Mouse (Mus musculus) adrenal gland, postnatal 14 days (tissue): ENCODE results near the gene Tnfsf9. TPM values are rescaled to one million over a fixed set of nuclear protein-coding genes. Genes with fewer than 3 reads are reported as not detected.

Experiments
- DNase-seq: peaks from one replicate; pipeline ENCODE4 v3.0.0; 2021; ENCODE audit warnings: mixed read lengths
- long read RNA-seq, 2 experiments: library from polyadenylated mRNA; stranded (forward); transcript quantifications; one replicate each; pipeline ENCODE4 v2.0.0; 2021
- total RNA-seq: library from RNA; stranded (reverse); gene quantifications from 2 replicates; pipeline ENCODE4 v1.2.3, GENCODE M21; 2021

Tnfsf9 gene
- 0.44 and 0.68 TPM in 2 replicates for total RNA-seq
- long read RNA-seq, experiment 1 = 0 reads
- long read RNA-seq, experiment 2, partial matches to known transcripts = 0 of 1 reads
- long read RNA-seq, experiment 2, other reads (novel, unspliced or antisense) = 0 of 1 reads

DNA sequence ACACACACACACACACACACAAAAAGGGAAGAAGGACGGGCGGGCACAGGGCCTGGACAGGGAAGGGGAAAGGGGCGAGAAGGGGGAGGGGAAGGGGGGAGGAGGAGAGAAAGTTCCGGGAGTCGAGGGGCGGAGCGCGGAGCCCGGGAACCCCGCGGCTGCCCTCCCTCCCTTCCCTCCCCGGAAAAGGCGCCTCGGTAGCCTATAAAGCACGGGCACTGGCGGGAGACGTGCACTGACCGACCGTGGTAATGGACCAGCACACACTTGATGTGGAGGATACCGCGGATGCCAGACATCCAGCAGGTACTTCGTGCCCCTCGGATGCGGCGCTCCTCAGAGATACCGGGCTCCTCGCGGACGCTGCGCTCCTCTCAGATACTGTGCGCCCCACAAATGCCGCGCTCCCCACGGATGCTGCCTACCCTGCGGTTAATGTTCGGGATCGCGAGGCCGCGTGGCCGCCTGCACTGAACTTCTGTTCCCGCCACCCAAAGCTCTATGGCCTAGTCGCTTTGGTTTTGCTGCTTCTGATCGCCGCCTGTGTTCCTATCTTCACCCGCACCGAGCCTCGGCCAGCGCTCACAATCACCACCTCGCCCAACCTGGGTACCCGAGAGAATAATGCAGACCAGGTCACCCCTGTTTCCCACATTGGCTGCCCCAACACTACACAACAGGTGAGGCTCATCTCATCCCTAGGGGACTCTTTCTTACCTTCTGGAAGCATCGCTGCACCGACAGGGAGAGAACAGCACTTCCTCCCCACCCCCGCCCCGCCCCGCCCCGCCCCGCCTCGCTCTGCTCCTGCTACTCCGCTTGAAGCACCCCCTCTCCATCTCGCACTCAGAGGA is at the start of gene Tnfsf9:
Gene Tnfsf9 (plus strand): TSS at position 145 of the 854 bp plus-strand sequence.
- DNase-seq = peak; percentile 13

DNA sequence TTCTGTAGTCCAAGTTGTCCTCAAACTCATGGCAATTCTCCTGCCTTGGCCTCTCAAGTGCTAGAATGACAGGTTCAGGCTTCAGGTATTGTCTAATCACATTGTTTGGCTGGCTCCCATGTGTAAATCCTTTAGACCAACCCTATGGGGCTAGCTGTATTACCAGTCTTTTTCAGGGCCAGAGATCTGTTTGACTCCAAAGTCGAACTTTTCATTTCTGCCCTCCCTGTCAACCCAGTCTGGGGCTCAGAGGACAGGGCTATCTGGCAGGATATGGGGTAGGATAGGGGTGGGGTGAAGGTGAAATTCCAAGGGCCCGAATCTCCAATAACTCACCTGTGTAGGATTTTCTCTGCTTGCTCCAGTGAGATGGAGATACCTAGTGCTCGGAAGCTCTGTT is 48.9 kb upstream of the Tnfsf9 start:
- no peak for DNase-seq

DNA sequence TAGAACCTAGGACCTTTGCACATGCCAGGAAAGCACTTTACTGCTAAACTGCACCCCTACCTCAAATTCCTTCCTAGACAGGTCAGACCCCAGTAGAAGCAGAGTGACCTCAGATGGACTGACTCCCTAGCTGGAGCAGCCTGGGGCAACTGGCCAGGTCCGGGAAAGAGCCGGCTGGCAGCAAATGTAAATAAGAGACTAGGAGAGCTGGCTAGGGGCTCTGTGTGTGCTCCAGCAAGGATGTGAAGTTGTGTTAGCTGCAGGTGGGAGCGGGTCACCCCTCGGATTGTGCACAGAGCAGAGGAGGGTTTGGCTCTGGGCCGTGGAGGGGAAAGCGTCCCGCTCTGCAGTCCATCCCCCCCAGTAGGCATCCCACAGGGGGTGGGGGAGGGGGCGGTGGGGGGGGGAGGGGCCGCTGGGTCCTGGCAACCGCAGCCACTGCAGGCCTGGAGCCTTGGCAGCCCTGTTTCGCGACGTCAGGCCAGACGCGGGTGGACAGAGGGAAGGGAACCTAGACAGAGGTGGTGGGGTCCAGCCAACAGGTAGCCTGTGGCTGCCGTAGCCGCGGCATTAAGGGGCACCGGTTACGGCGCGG is 46.1 kb upstream of the Tnfsf9 start, which contains the start of gene Crb3:
Gene Crb3 (plus strand): TSS at position 215 of the 595 bp plus-strand sequence.
- peak; percentile 59 for DNase-seq

DNA sequence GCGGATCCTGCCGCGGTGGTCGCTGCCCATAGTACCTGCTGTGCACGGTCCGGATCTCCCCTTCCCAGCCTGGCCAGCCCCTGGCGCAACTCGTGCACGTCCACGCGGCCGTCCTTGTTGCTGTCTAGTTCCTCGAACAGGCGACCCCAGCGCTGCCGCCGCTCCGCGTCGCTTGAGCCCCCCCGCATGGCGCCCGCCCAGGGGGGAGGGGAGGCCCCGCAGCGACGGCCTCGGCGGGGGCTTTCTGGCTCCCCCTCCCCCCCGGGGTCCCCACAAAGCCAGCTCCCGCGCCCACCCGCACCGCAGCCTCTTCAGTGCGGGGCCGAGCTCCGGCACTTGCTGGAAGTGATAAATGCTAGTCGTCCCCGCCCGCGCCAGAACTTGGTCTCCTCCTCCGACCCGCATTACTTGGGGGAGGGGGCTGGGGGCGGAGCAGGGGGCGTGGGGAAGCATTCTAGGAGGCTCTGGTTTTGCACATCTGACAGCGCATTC is 45.6 kb upstream of the Tnfsf9 start, which contains the start of gene Slc25a23:
Gene Slc25a23 (minus strand): TSS at position 378 of the 492 bp plus-strand sequence.
- peak; percentile 87 for DNase-seq

DNA sequence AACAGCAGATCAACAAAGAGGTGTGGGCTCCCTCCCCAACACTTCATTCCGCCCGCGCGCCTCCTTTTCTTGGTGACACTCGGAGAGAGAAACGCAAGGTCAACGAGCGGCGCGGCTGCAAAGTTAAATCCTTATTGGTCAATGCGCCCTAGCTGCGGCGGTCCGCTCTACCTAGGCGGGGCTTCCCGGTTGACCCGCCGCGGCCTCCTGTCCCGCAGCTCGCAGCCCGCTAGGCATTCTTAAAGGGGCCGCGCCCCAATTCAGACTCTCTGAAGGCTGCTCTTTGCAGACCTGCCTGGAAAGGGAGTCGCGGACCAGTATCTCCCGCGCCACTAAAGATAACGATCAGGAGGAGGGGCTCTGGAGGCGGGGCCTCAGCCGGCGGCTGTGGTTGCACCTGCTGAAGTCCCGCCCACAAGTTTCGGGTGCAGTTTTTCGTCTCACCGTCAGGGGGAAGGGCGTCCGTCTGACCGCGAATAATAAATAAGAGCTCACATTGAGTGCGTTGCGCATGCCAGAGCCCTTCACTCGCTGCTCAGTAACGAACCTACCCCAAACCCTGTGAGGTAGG is 44.8 kb upstream of the Tnfsf9 start:
- DNase-seq = peak; percentile 96

DNA sequence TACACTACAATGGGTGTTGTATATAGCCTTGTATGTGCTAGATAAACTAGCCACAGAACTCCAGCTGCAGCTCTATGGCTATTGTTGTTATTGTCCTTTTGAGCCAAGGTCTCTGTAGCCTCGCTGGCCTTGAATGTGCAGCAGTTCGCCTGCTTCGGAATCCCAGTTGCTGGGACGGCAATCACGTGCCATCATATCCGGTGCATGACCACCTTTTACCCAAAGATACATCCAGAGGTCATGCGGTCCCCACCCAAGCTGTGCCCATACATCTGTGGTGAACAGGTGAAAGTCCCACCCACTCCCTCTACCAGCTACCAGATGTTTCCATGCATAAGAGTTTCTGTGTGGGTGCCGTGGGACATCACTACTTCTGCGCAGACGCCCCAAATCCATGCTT is 44.1 kb upstream of the Tnfsf9 start:
- no peak for DNase-seq

DNA sequence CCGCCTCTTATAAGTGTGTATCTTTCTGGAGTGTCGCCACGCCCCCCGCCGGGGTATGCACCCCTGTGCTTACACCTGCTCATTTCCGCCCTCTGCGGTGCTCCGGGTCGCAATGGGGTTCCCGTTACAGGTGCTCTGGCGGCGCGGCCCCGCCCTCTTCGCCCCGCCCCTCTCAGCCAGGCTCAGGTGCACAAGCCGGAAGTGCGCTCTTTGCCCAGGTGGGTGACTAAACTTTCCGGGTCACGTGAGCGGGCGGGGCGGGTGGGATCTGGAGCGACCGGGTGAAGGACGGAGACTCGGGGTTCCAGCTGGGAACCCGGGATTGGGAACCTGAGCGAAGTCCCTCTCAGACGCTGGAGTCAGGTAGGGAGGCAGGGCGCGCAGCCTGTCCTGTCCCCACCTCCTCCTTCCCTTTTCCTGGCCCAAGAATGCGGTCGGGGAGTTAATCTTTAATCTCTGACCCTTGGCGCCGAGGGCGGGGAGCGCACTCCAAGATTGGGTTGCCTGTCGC is 43.1 kb upstream of the Tnfsf9 start:
- DNase-seq = no peak

DNA sequence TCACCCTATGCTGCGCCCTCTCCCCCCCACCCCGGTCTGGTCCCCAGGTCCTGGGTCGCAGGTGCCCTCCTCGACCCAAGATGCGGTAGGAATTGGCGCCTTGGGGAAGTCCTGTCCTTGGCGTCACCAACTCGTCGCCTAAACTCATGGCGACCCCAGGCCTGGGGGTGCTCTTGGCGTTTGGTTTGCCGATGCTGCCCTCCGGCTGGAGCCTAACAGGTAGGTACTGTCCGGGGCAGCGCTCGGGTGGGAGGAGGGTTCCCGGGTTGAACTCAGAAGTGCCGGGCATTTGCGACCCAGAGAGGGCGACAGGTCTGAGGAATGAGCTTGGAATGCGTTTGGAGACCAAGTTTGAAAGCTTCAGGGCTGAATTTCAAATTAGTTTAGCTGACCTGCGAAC is 42.6 kb upstream of the Tnfsf9 start:
- no peak for DNase-seq

DNA sequence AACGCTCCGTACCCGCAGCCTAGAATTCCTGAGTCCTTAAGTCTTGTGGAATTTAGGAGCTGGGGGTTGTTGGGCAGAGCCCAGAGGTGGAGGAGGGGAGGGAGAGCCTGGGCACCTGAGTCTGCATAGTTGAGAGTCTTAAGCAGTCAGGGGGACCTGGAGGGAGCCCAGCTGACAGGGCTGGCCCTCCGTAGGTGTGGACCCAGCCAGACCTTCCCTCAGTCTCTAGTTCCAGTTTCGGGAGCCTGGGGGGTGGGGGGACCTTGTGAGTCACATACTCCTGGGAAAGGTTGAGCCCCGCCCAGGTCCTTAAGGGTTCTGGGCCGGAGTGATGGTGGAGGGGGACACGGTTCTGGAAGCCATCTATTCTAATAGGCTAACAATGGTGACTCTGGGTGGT is 42.1 kb upstream of the Tnfsf9 start:
- no peak for DNase-seq

DNA sequence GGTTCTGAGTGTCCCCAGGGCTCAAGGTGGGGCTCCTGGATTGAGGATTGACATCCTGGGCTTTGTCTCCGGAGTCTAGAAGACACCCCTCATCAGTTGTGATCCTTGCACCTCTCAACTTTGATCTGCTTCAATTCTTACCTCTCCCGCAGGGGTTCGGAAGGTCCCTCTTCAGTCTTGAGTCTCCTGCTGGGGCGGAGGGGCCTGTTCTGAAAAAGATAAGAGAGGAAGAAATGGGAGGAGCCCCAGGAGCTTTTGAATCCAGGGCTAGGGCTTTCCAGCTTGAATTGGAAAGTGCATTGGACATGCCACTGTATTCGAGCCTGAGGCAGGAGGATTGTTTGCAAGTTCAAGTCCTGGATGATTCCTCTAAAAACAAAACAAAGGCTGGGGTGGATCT is 38.2 kb upstream of the Tnfsf9 start:
- no peak for DNase-seq

DNA sequence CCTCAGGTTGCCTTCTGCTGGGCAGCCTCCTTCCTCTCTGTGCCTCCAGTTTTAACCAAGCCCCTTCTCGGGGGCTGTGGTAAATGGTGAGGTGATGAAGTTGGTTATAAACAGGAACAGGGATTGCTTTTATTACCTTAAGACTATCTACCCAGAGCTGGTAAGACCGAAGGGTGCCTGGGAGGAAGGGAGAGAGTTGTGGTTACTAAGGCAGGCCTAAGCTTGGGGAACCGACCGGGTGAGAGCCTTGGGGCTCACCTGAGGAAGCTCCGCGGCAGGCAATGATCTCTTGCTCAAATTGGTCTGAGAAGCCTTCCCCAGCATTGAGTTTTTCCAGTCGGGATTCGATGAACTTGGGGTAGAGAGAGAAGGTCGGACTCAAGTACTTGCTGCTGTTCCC is 34.9 kb upstream of the Tnfsf9 start:
- DNase-seq = no peak

DNA sequence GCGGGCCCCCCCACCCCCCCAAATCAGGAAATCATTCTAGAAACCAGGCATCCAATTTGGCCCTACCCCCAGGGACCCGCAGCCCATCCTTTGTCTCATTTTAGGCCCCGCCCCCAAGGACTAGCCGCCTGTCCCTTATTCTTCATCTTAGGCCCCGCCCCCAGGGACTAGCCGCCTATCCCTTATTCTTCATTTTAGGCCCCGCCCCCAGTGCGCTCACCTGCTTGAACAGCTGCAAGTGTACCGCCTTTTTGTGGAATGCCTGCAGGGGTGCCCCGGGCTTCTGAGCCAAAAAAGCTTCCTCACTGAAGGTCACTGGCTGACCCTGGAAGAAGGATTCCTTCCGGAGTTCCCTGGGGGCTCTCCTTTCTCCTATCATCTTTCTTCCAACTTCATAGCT is 34.4 kb upstream of the Tnfsf9 start:
- DNase-seq = peak; percentile 19

DNA sequence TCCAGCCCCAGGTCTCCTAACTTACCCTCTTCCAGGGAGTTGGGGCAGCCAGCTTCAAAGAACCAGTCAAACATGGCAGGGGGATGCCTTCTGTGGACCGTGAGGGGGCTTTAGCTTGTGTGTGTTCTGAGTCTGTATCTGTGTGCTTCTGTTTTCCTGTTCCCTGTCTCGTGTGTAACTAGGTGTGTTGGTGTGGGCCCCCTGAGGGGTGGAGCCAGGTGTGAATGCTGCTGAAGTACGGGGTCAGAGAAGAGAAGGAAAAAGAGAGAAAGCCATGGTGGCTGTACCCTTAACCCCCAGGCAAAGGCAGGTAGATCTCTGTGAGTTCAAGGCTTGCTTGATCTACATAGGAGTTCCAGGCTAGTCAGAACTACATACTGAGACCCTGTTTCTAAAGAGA is 28.2 kb upstream of the Tnfsf9 start:
- DNase-seq = no peak

DNA sequence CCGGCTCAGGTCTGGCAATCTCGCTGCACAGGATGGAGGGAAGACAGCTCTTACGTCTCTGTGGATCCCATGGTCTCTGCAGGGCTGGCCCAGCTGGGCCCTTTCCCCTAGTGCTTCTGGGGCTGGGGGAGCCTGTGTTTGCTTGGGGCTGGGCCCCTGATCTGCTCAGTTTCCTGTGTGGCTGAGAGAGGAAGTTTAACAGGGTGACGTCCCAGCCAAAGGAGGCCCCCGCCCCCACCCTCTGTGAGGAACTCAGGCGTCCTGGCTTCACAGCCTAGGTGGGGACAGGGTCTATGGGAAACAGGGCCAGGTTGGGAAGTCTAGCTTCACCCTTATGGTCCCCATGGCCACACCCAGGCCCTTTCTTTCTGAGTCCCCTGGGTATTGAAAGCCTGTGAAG is 26.8 kb upstream of the Tnfsf9 start, which contains the start of gene Dennd1c:
Gene Dennd1c (minus strand): TSS at position 179 of the 400 bp plus-strand sequence.
- DNase-seq = peak; percentile 31

DNA sequence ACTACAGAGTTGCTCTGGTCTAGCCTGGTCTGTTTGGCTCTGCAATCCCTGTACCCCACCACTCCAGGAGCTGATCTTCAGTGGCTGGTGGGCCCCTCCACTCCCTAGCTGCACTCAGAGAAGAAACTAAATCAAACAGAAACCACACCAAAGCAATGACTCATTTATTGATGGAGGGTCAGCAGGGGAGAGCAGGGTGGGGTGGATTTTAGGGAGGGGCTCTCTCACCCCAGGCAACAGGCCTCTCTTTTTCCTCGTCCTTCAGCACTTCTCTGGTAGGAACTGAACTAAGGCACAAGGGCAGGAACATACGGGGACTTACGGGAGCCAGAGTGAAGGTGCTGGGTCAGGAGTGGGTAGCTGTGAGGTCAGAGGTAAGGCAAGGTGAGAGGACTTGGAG is 25.2 kb upstream of the Tnfsf9 start:
- DNase-seq = no peak

DNA sequence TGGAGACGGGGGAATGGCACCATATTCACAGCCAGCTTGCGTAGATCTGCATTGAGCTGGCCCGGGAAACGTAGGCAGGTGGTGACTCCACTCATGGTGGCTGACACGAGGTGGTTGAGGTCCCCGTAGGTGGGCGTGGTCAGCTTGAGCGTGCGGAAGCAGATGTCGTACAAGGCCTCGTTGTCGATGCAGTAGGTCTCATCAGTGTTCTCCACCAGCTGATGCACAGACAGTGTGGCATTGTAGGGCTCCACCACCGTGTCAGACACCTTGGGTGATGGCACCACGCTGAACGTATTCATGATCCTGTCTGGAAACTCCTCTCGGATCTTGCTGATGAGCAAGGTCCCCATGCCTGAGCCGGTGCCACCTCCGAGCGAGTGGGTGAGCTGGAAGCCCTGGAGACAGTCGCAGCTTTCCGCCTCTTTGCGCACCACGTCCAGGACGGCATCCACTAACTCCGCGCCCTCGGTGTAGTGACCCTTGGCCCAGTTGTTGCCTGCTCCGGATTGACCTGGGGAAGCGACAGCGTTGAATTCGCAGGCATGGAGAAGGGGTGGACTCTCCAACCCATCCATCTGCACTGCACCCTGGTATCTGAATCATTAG is 23.8 kb upstream of the Tnfsf9 start:
- no peak for DNase-seq

DNA sequence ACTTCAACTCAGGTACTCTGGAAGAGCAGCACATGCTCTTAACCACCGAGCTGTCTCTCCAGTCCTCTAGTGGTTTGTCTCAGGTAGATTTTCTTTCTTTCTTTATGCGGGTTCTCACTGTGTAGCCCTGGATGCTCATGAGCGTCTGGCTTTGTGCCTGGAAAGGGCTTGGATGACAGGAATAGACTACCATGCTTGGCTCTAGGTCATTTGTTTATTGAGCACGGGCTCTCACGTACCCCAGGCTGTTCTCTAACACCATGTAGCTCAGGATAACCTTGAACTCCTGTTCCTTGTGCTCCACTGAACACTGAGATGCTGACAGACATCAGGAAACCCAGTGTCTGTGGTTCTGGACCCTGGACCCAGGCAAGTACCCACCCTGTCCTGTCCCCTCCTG is 22.6 kb upstream of the Tnfsf9 start:
- DNase-seq = no peak

DNA sequence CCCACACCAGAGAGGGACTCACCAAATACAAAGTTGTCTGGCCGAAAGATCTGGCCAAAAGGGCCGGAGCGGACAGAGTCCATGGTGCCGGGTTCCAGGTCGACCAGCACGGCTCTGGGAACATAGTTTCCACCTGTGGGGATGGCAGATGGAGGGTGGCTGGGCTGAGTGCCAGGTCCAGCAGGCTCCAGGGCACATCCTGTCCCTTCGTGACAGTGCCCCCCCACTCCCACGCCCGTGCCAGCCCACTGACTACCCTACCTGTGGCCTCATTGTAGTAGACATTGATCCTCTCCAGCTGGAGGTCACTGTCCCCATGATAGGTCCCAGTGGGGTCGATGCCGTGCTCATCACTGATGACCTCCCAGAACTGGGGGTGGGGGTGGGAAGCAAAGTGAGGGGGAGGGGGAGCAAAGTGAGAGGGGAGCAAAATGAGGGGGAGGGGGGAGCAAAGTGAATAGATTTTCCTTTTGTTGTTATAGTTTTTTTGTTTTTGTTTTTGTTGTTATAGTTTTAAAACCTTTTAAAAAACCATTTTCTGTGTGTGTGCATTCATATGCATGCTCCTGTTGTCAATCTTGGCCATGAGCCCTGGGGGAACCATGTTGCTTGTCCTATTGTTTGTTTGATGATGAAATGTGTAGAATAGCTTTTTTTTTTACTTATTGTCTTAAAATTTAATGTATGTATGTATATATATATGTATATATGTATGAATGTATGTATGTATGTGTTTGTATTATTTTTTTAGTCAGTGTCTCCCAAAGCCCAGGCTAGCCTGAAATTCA is 19.0 kb upstream of the Tnfsf9 start:
- no peak for DNase-seq

DNA sequence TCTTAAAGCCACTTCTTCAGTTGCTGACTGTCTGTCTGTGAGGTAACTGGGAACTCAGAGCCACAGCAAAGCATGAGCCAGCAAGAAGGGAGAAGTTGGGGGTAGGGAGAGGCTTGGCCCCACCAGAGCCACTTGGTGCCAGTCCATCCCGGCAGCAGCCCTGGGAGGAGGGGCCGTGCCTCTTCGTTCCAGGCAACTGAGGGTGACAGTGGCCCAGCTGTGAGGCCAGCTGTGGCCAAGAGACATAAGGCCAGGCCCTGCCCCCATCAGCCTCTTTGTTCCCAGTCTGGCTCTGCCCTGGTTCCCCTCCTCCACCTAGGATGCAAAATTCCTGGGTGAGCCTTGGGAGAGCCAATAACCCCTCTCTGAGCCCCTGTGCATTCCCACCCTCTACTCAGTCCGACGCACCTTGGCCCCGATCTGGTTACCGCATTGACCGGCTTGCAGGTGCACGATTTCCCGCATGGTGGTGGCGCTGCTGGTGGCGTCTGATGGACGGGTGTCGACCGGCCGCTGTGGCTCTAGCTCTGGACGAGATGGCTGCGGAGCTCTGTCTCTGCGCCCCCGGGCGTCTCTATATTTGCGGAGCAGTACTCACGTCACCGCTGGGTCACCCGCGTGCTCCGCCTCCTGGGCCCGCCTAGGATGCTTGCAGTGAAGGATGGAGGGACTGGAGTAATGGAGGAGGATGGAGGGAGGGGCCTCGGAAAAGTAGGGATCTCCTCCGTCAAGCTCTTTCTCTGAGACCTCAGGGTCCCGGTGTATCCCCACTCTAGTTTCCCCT is 17.9 kb upstream of the Tnfsf9 start, which contains the start of gene Tubb4a:
Gene Tubb4a (minus strand): TSS at position 734 of the 784 bp plus-strand sequence.
- DNase-seq = peak; percentile 39

DNA sequence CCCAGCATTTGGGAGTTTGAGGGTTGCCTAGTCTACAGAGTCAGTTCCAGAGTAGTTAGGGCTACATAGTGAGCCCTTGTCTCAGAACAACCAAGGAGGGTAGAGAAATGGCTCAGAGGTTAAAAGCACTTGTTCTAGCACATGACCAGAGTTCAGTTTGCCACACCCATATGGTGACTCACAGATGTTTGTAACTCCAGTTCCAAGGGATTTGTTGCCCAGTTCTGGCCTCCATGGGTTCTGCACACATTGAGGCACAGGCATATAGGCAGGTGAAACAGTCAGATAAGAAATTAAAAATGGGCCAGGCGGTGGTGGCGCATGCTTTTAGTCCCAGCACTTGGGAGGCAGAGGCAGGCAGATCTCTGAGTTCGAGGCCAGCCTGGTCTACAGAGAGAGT is 10.9 kb upstream of the Tnfsf9 start:
- DNase-seq = no peak
